Mouse (Mus musculus) ES-CJ7 (cell line): Measurements from ENCODE around the gene Pcgf1.

Source experiments
- DNase-seq: peaks from one replicate; pipeline ENCODE4 v3.0.0; 2011; ENCODE audit warnings: low read depth, low spot score

Gene Pcgf1

GRCm38 (mm10) chr6:83077630-83078323 lies at the start of gene Pcgf1:
TSS of gene Pcgf1 (plus strand) at chr6:83077869.
- peak; percentile 36 for DNase-seq

GRCm38 (mm10) chr6:83029777-83030176 lies 47.9 kb upstream of the Pcgf1 start:
- DNase-seq, result no peak

- DNase-seq, result no peak
These were observed 46.6 kb upstream of the Pcgf1 start for GRCm38 (mm10) chr6:83031111-83031510.

GRCm38 (mm10) chr6:83031921-83032590 lies 45.6 kb upstream of the Pcgf1 start:
- DNase-seq, result no peak

- peak; percentile 64 for DNase-seq
These were observed 44.9 kb upstream of the Pcgf1 start for GRCm38 (mm10) chr6:83032769-83033191.

GRCm38 (mm10) chr6:83033249-83034185 lies 44.2 kb upstream of the Pcgf1 start, which contains the start of the genes Dok1 and Loxl3:
TSS of gene Dok1 (minus strand) at chr6:83033471.
TSS of gene Loxl3 (plus strand) at chr6:83034173.
- DNase-seq, result peak; percentile 79

- DNase-seq, result no peak
These were observed 43.1 kb upstream of the Pcgf1 start for GRCm38 (mm10) chr6:83034463-83035055.

- DNase-seq, result no peak
These were observed 40.5 kb upstream of the Pcgf1 start for GRCm38 (mm10) chr6:83037188-83037587.

- DNase-seq, result peak; percentile 97
These were observed 39.1 kb upstream of the Pcgf1 start for GRCm38 (mm10) chr6:83038496-83039012.

- no peak for DNase-seq
These were observed 37.1 kb upstream of the Pcgf1 start for GRCm38 (mm10) chr6:83040601-83041000.

- peak; percentile 44 for DNase-seq
These were observed 34.1 kb upstream of the Pcgf1 start for GRCm38 (mm10) chr6:83043561-83043960.

- DNase-seq, result no peak
These were observed 33.7 kb upstream of the Pcgf1 start for GRCm38 (mm10) chr6:83043993-83044392.

- DNase-seq, result no peak
These were observed 32.9 kb upstream of the Pcgf1 start for GRCm38 (mm10) chr6:83044742-83045141.

GRCm38 (mm10) chr6:83049367-83049766 lies 28.3 kb upstream of the Pcgf1 start:
- DNase-seq, result no peak

- peak; percentile 27 for DNase-seq
These were observed 24.3 kb upstream of the Pcgf1 start for GRCm38 (mm10) chr6:83053136-83053960.

GRCm38 (mm10) chr6:83054074-83054851 lies 23.4 kb upstream of the Pcgf1 start, which contains the start of gene Aup1:
TSS of gene Aup1 (plus strand) at chr6:83054521.
- DNase-seq, result peak; percentile 99

- DNase-seq, result peak; percentile 53
These were observed 22.7 kb upstream of the Pcgf1 start, which contains the start of gene Htra2 for GRCm38 (mm10) chr6:83054871-83055431. TSS of gene Htra2 (minus strand) at chr6:83055273.

- peak; percentile 86 for DNase-seq
These were observed 19.9 kb upstream of the Pcgf1 start, which contains the start of gene Dqx1 for GRCm38 (mm10) chr6:83057790-83058189. TSS of gene Dqx1 (plus strand) at chr6:83057844.

- no peak for DNase-seq
These were observed 18.9 kb upstream of the Pcgf1 start for GRCm38 (mm10) chr6:83058725-83059124.
